Mouse (Mus musculus) limb, embryonic 11.5 days (tissue): Measurements from ENCODE around the gene Acvr1. TPM values are rescaled to one million over a fixed set of nuclear protein-coding genes. Genes with fewer than 3 reads are reported as not detected.

Experiments used
- ATAC-seq: fragments of 200-750 bp; cut with Nextera tagmentation; 2 replicates; pipeline ENCODE4 v1.8.0; 2017; ENCODE audit warnings: low read depth; ENCODE audit not compliant: insufficient number of reproducible peaks, low FRiP score, low TSS enrichment
- DNase-seq: peaks from one replicate; pipeline ENCODE4 v3.0.0-alpha.2; 2015; ENCODE audit warnings: low spot score
- H3K27ac ChIP-seq: fragments of 300-500 bp; sonication (generic); replicated peaks from 2 replicates; pipeline ENCODE4 v1.5.1; 2014; ENCODE audit warnings: low read depth, mild to moderate bottlenecking, low read length
- H3K27me3 ChIP-seq: fragments of 300-500 bp; sonication (generic); 2 replicates; pipeline ENCODE4 v1.6.1; 2014; ENCODE audit warnings: mild to moderate bottlenecking, low read length, mixed read lengths; ENCODE audit not compliant: control insufficient read depth, insufficient read depth
- H3K36me3 ChIP-seq: fragments of 300-500 bp; sonication (generic); 2 replicates; pipeline ENCODE4 v1.6.1; 2014; ENCODE audit warnings: mild to moderate bottlenecking, low read length, moderate library complexity, mixed read lengths; ENCODE audit not compliant: control insufficient read depth, insufficient read depth
- H3K4me1 ChIP-seq: fragments of 300-500 bp; sonication (generic); 2 replicates; pipeline ENCODE4 v1.6.1; 2014; ENCODE audit warnings: low read length, mixed read lengths; ENCODE audit not compliant: control insufficient read depth, insufficient read depth
- H3K4me2 ChIP-seq: fragments of 300-500 bp; sonication (generic); 2 replicates; pipeline ENCODE4 v1.6.1; 2014; ENCODE audit warnings: low read depth, mild to moderate bottlenecking, moderate library complexity; ENCODE audit not compliant: severe bottlenecking
- H3K4me3 ChIP-seq: fragments of 300-500 bp; sonication (generic); 2 replicates; pipeline ENCODE4 v1.5.1; 2014; ENCODE audit warnings: low read depth, low read length
- H3K9ac ChIP-seq: fragments of 300-500 bp; sonication (generic); 2 replicates; pipeline ENCODE4 v1.6.1; 2014; ENCODE audit warnings: mild to moderate bottlenecking, low read length
- H3K9me3 ChIP-seq: fragments of 300-500 bp; sonication (generic); 2 replicates; pipeline ENCODE4 v1.6.1; 2016; ENCODE audit warnings: low read length; ENCODE audit not compliant: control insufficient read depth
- WGBS: fragments of 180-500 bp; shearing (Covaris S2); extraction: QIAGEN DNeasy Blood & Tissue Kit; methylation state at CpG from one replicate; pipeline ENCODE4 v1.1.7; 2014; 5-methylcytosine and 5-hydroxymethylcytosine counted together
- polyA plus RNA-seq: library from polyadenylated mRNA; unstranded; fragments of >200 nt; fragmentation: Nextera tagmentation; extraction: Ambion mirVana; gene quantifications from 2 replicates; pipeline ENCODE4 v1.2.1, GENCODE M21; 2014

The Acvr1 gene
- polyA plus RNA-seq, 1 experiment from 2014 or later, result 5.8 TPM

- Histone ChIP-seq H3K4me1 (no peaks in the 10 kb centered on the region), H3K4me3 (no peak overlapping the region), H3K4me2 (no peak overlapping the region), H3K9ac (no peak overlapping the region), H3K9me3 (no peaks in the 10 kb centered on the region), H3K27ac (no peak overlapping the region), H3K36me3 (no peaks in the 10 kb centered on the region), H3K27me3 (no peaks in the 10 kb centered on the region)
- 67% methylated on average over 12 of the region's 12 CpGs for WGBS
- no peak for ATAC-seq
- peak; percentile 89 for DNase-seq
These were observed 89.8 kb downstream of the Acvr1 start for GRCm38 (mm10) chr2:58476956-58477715.

GRCm38 (mm10) chr2:58475578-58475977 lies 91.4 kb downstream of the Acvr1 start:
- ATAC-seq, result no peak
- no peak overlapping the region for H3K4me2 ChIP-seq
- H3K36me3 ChIP-seq, result no peaks in the 10 kb centered on the region
- no peak for DNase-seq
- no peak overlapping the region for H3K27ac ChIP-seq
- WGBS, result 73% methylated on average over 8 of the region's 8 CpGs
- no peaks in the 10 kb centered on the region for H3K27me3 ChIP-seq
- no peak overlapping the region for H3K4me3 ChIP-seq
- no peaks in the 10 kb centered on the region for H3K4me1 ChIP-seq
- H3K9me3 ChIP-seq, result no peaks in the 10 kb centered on the region
- H3K9ac ChIP-seq, result no peak overlapping the region

GRCm38 (mm10) chr2:58470290-58470689 lies 96.7 kb downstream of the Acvr1 start:
- H3K27me3 ChIP-seq, result no peaks in the 10 kb centered on the region
- H3K4me1 ChIP-seq, result no peaks in the 10 kb centered on the region
- ATAC-seq (no peak), DNase-seq (no peak)
- WGBS, result 91% methylated on average over 7 of the region's 7 CpGs
- no peak overlapping the region for H3K4me2 ChIP-seq
- no peak overlapping the region for H3K9ac ChIP-seq
- no peak overlapping the region for H3K4me3 ChIP-seq
- H3K27ac ChIP-seq, result no peak overlapping the region
- no peaks in the 10 kb centered on the region for H3K9me3 ChIP-seq
- H3K36me3 ChIP-seq, result peaks cover 7% of the 10 kb centered on the region; the same call in 1 of the 2 replicates

GRCm38 (mm10) chr2:58469816-58470215 lies 97.1 kb downstream of the Acvr1 start, which contains the start of gene Gm17409:
Gm17409 (plus strand) TSS chr2:58470116.
- Histone ChIP-seq H3K4me2 (no peak within 1 kb of the TSS), H3K36me3 (peaks cover 7% of the 10 kb centered on the region; the same call in 1 of the 2 replicates), H3K27ac (no peak within 1 kb of the TSS), H3K27me3 (no peaks in the 10 kb centered on the region), H3K9ac (no peak within 1 kb of the TSS), H3K4me1 (no peaks in the 10 kb centered on the region), H3K9me3 (no peaks in the 10 kb centered on the region), H3K4me3 (no peak within 1 kb of the TSS)
- DNase-seq (no peak), ATAC-seq (no peak)
- 91% methylated on average over 7 of the region's 7 CpGs for WGBS

DNA sequence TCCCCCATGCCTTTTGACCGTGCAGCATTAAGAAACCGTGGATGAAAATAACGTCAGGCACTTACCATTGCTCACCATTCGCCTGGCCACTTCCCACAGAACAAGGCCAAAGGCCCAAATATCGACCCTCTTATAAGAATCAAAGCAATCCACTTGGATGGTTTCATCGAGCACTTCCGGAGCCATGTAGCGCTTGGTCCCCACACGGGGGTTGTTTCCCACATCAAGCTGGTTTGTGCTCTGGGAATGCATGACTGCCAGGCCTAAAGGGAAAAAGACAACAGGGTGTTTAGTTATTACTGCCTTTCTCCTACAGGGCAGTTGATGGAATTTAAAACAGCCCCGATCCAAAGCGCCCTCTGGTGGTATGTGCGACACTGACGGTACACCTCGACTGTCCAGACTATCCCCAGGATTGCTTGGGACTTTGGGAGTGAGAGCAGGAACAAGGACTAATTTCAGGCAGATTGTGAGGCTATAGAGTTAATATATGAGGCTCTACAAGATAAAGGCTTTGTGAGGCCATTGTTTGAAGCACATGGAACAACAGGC lies 108.1 kb downstream of the Acvr1 start:
- Histone ChIP-seq H3K4me2 (no peak overlapping the region), H3K27ac (no peak overlapping the region), H3K4me1 (no peaks in the 10 kb centered on the region), H3K9ac (no peak overlapping the region), H3K36me3 (peaks cover 5% of the 10 kb centered on the region), H3K4me3 (no peak overlapping the region), H3K27me3 (no peaks in the 10 kb centered on the region), H3K9me3 (no peaks in the 10 kb centered on the region; the same call in 1 of the 2 replicates)
- 85% methylated on average over 14 of the region's 14 CpGs for WGBS
- no peak for ATAC-seq
- DNase-seq, result peak; percentile 44

GRCm38 (mm10) chr2:58457488-58457865 lies 109.5 kb downstream of the Acvr1 start:
- Histone ChIP-seq H3K9me3 (no peaks in the 10 kb centered on the region; the same call in 1 of the 2 replicates), H3K27ac (no peak overlapping the region), H3K9ac (no peak overlapping the region), H3K27me3 (no peaks in the 10 kb centered on the region), H3K36me3 (peaks cover 5% of the 10 kb centered on the region), H3K4me2 (no peak overlapping the region), H3K4me3 (no peak overlapping the region), H3K4me1 (no peaks in the 10 kb centered on the region)
- WGBS, result 95% methylated on average over 5 of the region's 5 CpGs
- DNase-seq (no peak), ATAC-seq (no peak)

DNA sequence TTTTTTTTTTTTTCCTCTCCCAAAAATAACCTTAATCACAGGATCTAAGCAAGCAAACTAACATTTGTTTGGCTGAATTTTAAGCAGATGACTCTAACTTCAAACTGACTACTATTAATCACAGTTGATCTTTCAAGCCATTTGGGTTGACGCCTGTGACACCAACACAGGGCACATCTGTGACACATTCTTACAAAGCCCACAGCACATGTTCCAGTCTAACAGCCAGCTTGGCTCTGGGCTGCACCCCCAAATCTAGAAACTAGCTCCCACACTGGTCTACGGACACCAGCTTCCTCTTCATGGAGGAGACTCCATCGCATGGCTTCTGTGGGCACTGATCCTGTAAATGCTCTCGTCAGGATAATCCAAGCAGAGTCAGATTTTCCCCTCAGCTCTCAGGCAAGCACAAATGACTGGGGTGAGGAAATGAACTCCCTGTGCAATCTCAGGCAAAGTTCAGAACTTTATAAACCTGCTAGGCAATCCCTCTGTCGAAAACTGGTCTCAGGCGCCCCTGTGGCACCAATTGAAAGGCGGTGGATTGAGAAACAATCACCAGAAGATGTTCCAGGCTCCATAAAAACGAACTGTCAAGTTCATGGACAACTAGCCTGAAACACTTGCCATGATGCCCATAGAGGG lies 110.0 kb downstream of the Acvr1 start:
- Histone ChIP-seq H3K36me3 (peaks cover 5% of the 10 kb centered on the region), H3K9ac (no peak overlapping the region), H3K27me3 (no peaks in the 10 kb centered on the region), H3K4me1 (no peaks in the 10 kb centered on the region), H3K27ac (no peak overlapping the region), H3K9me3 (no peaks in the 10 kb centered on the region; the same call in 1 of the 2 replicates), H3K4me2 (no peak overlapping the region), H3K4me3 (no peak overlapping the region)
- DNase-seq, result no peak
- 93% methylated on average over 8 of the region's 8 CpGs for WGBS
- ATAC-seq, result no peak

DNA sequence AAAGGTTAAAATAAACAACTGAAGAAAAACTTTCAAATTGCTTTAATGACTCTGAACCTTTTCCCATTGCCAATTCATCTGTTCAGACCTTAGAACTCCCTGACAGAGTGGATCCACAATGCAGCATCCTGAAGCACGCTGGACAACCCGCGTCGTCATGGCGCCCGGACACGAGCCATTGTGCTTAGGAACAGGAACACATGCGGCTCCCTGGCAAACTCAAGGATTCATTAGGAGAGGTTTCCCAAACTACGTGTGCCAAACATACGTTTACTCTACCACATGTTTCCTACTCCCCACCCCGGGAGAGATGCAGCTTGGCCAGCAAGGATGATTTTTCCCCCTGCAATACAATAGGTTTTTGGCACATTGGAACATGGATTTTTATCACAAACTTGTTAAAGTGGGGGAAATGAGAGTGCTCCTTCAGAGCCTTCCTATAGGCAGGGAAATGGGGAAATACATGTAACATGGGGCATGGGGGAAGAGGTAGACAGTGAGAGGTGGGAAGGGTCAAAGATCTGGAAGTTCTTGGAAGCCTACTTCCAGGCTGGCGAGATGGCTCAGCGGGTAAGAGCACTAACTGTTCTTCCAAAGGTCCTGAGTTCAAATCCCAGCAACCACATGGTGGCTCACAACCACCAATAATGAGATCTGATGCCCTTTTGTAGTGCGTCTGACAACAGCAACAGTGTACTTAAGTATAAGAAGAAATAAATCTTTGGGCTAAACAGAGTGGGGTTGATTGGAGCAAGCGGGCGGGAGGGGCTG lies 112.7 kb downstream of the Acvr1 start:
- ATAC-seq, result no peak
- DNase-seq, result no peak
- WGBS, result 93% methylated on average over 16 of the region's 16 CpGs

More for the DNA sequence above, 112.7 kb downstream of the Acvr1 start:
- Histone ChIP-seq H3K9ac (no peak overlapping the region), H3K4me3 (no peak overlapping the region), H3K36me3 (peaks cover 5% of the 10 kb centered on the region), H3K27me3 (no peaks in the 10 kb centered on the region), H3K9me3 (no peaks in the 10 kb centered on the region; the same call in 1 of the 2 replicates), H3K4me1 (no peaks in the 10 kb centered on the region), H3K27ac (no peak overlapping the region), H3K4me2 (no peak overlapping the region)
